Mouse (Mus musculus): Measurements from ENCODE around the gene Ccdc162. TPM values are rescaled to one million over a fixed set of nuclear protein-coding genes. Genes with fewer than 3 reads are reported as not detected.

The Ccdc162 gene
- polyA plus RNA-seq, 1 experiment from 2014 or later = 0.69 TPM

GRCm38 (mm10) chr10:41690978-41691377, 25.5 kb downstream of the Ccdc162 start:
- no peak for DNase-seq (ENCODE audit: low spot score)
- Histone ChIP-seq H3K4me1 (replicated peaks; ENCODE audit: control insufficient read depth, insufficient read depth) (no peaks in the 10 kb centered on the region), H3K9ac (ENCODE audit: low read length) (no peak overlapping the region), H3K36me3 (ENCODE audit: control insufficient read depth, insufficient read depth, low read length) (no peaks in the 10 kb centered on the region), H3K4me2 (replicated peaks; ENCODE audit: low read depth) (no peak overlapping the region), H3K9me3 (ENCODE audit: control insufficient read depth, low read length) (no peaks in the 10 kb centered on the region), H3K27me3 (ENCODE audit: control insufficient read depth, insufficient read depth, low read length) (no peaks in the 10 kb centered on the region), H3K27ac (replicated peaks) (no peak overlapping the region), H3K4me3 (ENCODE audit: low read depth, low read length) (no peak overlapping the region)
- no peak for ATAC-seq (ENCODE audit: low FRiP score, low TSS enrichment)
- TF ChIP-seq CTCF (IDR thresholded peaks at IDR 0.05; ENCODE audit: low read depth) (peak; percentile 61), EP300 (optimal IDR thresholded peaks at IDR 0.05) (no peak)
- 68% methylated on average over 4 of the region's 4 CpGs for WGBS

GRCm38 (mm10) chr10:41689941-41690887, 26.2 kb downstream of the Ccdc162 start:
- peak overlapping the region; percentile 37 for H3K4me3 ChIP-seq (ENCODE audit: low read depth, low read length)
- peak overlapping the region; percentile 79 for H3K4me2 ChIP-seq (replicated peaks; ENCODE audit: low read depth)
- H3K9ac ChIP-seq (ENCODE audit: low read length) = peak overlapping the region; percentile 27; the same call in 1 of the 2 replicates
- H3K27ac ChIP-seq (replicated peaks) = no peak overlapping the region
- 21% methylated on average over 24 of the region's 24 CpGs for WGBS
- ATAC-seq (ENCODE audit: low FRiP score, low TSS enrichment) = peak; percentile 38; the same call in 1 of the 2 replicates
- H3K27me3 ChIP-seq (ENCODE audit: control insufficient read depth, insufficient read depth, low read length) = no peaks in the 10 kb centered on the region
- H3K36me3 ChIP-seq (ENCODE audit: control insufficient read depth, insufficient read depth, low read length) = no peaks in the 10 kb centered on the region
- DNase-seq (ENCODE audit: low spot score) = peak; percentile 68
- no peaks in the 10 kb centered on the region for H3K9me3 ChIP-seq (ENCODE audit: control insufficient read depth, low read length)
- peak; percentile 93 for TF ChIP-seq CTCF (IDR thresholded peaks at IDR 0.05; ENCODE audit: low read depth)
- TF ChIP-seq EP300 (optimal IDR thresholded peaks at IDR 0.05) = no peak
- H3K4me1 ChIP-seq (replicated peaks; ENCODE audit: control insufficient read depth, insufficient read depth) = no peaks in the 10 kb centered on the region

GRCm38 (mm10) chr10:41684548-41684996, 31.9 kb downstream of the Ccdc162 start:
- H3K4me1 ChIP-seq (replicated peaks; ENCODE audit: control insufficient read depth, insufficient read depth) = no peaks in the 10 kb centered on the region
- TF ChIP-seq EP300 (optimal IDR thresholded peaks at IDR 0.05) (no peak), CTCF (IDR thresholded peaks at IDR 0.05; ENCODE audit: low read depth) (peak; percentile 48)
- H3K4me3 ChIP-seq (ENCODE audit: low read depth, low read length) = no peak overlapping the region
- H3K27me3 ChIP-seq (ENCODE audit: control insufficient read depth, insufficient read depth, low read length) = no peaks in the 10 kb centered on the region
- no peak overlapping the region for H3K9ac ChIP-seq (ENCODE audit: low read length)
- H3K4me2 ChIP-seq (replicated peaks; ENCODE audit: low read depth) = peak overlapping the region; percentile 29
- 4% methylated on average over 21 of the region's 21 CpGs for WGBS
- 0 out of 2 replicates have a peak overlapping the region, but pooled peaks have one; percentile 14 for H3K27ac ChIP-seq (replicated peaks)
- ATAC-seq (ENCODE audit: low FRiP score, low TSS enrichment) (peak; percentile 81), DNase-seq (ENCODE audit: low spot score) (peak; percentile 71)
- no peaks in the 10 kb centered on the region for H3K36me3 ChIP-seq (ENCODE audit: control insufficient read depth, insufficient read depth, low read length)
- H3K9me3 ChIP-seq (ENCODE audit: control insufficient read depth, low read length) = no peaks in the 10 kb centered on the region

GRCm38 (mm10) chr10:41682546-41683393, 33.7 kb downstream of the Ccdc162 start:
- DNase-seq (ENCODE audit: low spot score) (peak; percentile 86), ATAC-seq (ENCODE audit: low FRiP score, low TSS enrichment) (peak; percentile 46)
- Histone ChIP-seq H3K4me2 (replicated peaks; ENCODE audit: low read depth) (no peak overlapping the region), H3K4me1 (replicated peaks; ENCODE audit: control insufficient read depth, insufficient read depth) (no peaks in the 10 kb centered on the region), H3K4me3 (ENCODE audit: low read depth, low read length) (no peak overlapping the region), H3K9me3 (ENCODE audit: control insufficient read depth, low read length) (no peaks in the 10 kb centered on the region), H3K36me3 (ENCODE audit: control insufficient read depth, insufficient read depth, low read length) (no peaks in the 10 kb centered on the region), H3K9ac (ENCODE audit: low read length) (no peak overlapping the region), H3K27ac (replicated peaks) (no peak overlapping the region), H3K27me3 (ENCODE audit: control insufficient read depth, insufficient read depth, low read length) (no peaks in the 10 kb centered on the region)
- WGBS = 28% methylated on average over 16 of the region's 16 CpGs
- no peak for TF ChIP-seq EP300 (optimal IDR thresholded peaks at IDR 0.05)
- peak; percentile 92 for TF ChIP-seq CTCF (IDR thresholded peaks at IDR 0.05; ENCODE audit: low read depth)

GRCm38 (mm10) chr10:41678746-41679360, 37.6 kb downstream of the Ccdc162 start:
- ATAC-seq (ENCODE audit: low FRiP score, low TSS enrichment) = peak; percentile 63; the same call in 1 of the 2 replicates
- no peaks in the 10 kb centered on the region for H3K9me3 ChIP-seq (ENCODE audit: control insufficient read depth, low read length)
- no peak overlapping the region for H3K27ac ChIP-seq (replicated peaks)
- peak; percentile 82 for TF ChIP-seq CTCF (IDR thresholded peaks at IDR 0.05; ENCODE audit: low read depth)
- TF ChIP-seq EP300 (optimal IDR thresholded peaks at IDR 0.05) = no peak
- H3K4me1 ChIP-seq (replicated peaks; ENCODE audit: control insufficient read depth, insufficient read depth) = no peaks in the 10 kb centered on the region
- peak overlapping the region; percentile 26; the same call in 1 of the 2 replicates for H3K4me2 ChIP-seq (replicated peaks; ENCODE audit: low read depth)
- 21% methylated on average over 18 of the region's 18 CpGs for WGBS
- no peak overlapping the region for H3K9ac ChIP-seq (ENCODE audit: low read length)
- no peaks in the 10 kb centered on the region for H3K36me3 ChIP-seq (ENCODE audit: control insufficient read depth, insufficient read depth, low read length)
- H3K4me3 ChIP-seq (ENCODE audit: low read depth, low read length) = no peak overlapping the region; the same call in 1 of the 2 replicates
- DNase-seq (ENCODE audit: low spot score) = peak; percentile 72
- H3K27me3 ChIP-seq (ENCODE audit: control insufficient read depth, insufficient read depth, low read length) = no peaks in the 10 kb centered on the region

Data from stomach, postnatal 0 days (tissue).